Mouse (Mus musculus) olfactory bulb, adult 2 months (tissue): ENCODE measurements around the gene 4933428G20Rik. TPM values are rescaled to one million over a fixed set of nuclear protein-coding genes. Genes with fewer than 3 reads are reported as not detected.

Experiments used
- H3K27ac ChIP-seq: fragments of 200-500 bp; 2 replicates; pipeline ENCODE4 v1.5.1; 2012; ENCODE audit warnings: low read depth, low read length; ENCODE audit not compliant: insufficient read depth
- H3K4me1 ChIP-seq: fragments of 200-500 bp; 2 replicates; pipeline ENCODE4 v1.6.1; 2012; ENCODE audit warnings: low read length; ENCODE audit not compliant: control insufficient read depth, insufficient read depth
- H3K4me3 ChIP-seq: fragments of 200-500 bp; 2 replicates; pipeline ENCODE4 v1.5.1; 2012; ENCODE audit warnings: mild to moderate bottlenecking, low read depth, low read length, moderate library complexity; ENCODE audit not compliant: insufficient read depth
- CTCF ChIP-seq: fragments of 200-500 bp; IDR thresholded peaks from 2 replicates; pipeline ENCODE4 v1.5.1; 2012; ENCODE audit warnings: low read depth, mild to moderate bottlenecking, low read length, moderate library complexity; ENCODE audit not compliant: insufficient read depth
- POLR2A ChIP-seq: fragments of 200-500 bp; IDR thresholded peaks from 2 replicates; pipeline ENCODE4 v1.6.1; 2012; ENCODE audit warnings: mild to moderate bottlenecking, low read depth, low read length, moderate library complexity; ENCODE audit not compliant: insufficient read depth
- WGBS: fragments of 180-500 bp; shearing (Covaris S2); methylation state at CpG from one replicate; pipeline ENCODE4 v1.1.7; 2018; 5-methylcytosine and 5-hydroxymethylcytosine counted together
- polyA plus RNA-seq: library from polyadenylated mRNA; stranded (reverse); fragments of >200 nt; gene quantifications from 2 replicates; pipeline ENCODE4 v1.2.4, GENCODE M21; 2012; ENCODE audit warnings: low replicate concordance; ENCODE audit not compliant: missing spikeins, insufficient read depth, insufficient read length

4933428G20Rik gene
- polyA plus RNA-seq, 1 experiment: not detected

DNA sequence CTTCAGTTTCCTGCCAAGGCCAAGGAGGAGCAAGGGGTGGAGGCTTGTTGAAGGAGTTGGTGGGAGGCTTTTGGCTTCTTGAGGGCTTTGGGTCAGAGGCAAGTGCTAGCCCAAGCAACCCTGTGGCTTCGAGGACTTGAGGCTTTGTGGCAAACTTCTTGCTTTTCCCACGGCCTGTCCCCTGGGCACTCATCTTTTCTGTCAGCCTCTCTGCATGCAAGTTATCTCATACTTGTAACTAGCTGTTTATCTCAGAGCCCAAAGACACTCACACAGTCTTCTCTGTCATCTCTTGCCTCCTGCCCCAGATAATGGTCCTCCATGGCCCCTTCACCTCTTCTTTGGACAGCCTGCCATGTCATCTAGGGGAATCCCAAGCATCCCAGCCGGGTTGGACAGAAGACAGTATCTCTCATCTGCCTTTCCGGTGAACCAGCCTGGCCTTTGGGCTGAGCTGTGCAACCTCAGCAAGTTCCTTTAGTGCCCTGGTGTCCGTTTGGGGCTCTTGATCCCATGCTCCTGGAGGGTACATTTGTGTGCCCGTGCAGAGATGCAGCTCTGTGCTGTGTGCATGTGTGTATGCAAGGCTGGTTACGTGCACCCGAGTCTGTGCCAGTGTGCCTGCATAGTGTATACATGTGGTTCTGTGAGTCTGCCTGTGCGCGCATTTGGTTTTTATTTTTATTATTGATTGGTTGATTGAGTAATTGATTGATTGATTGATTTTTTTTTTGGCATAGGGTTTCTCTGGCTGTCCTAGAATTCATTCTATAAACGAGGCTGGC lies 57.1 kb downstream of the 4933428G20Rik start:
- H3K27ac ChIP-seq: no peak overlapping the region
- WGBS: 90% methylated on average over 11 of the region's 11 CpGs
- no peak overlapping the region for H3K4me3 ChIP-seq
- no peak for TF ChIP-seq POLR2A
- no peak for TF ChIP-seq CTCF
- H3K4me1 ChIP-seq: peaks cover 32% of the 10 kb centered on the region

DNA sequence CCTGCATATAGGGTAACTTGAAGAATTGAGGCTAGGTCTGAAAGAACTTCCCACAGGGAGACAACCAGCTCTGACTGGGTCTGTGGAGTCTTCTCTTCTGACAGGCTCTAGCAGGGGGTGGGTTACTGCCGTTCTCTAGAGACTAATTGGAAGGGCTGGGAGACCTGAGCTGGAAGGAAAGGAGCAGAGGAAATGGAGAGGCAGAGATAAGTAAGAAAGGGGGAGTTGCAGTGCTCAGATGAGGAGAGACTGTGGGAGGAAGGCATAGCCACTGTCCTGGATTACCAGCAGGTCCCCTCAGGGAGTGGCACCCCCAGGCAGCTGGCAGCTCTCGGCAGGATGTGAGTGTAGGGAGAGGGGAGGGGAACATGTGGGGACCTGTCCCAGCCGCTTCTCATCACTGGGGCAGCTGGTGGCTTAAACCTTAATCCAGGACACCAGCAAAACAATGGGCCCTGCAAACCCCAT lies 58.4 kb downstream of the 4933428G20Rik start:
- peaks cover 39% of the 10 kb centered on the region for H3K4me1 ChIP-seq
- no peak overlapping the region for H3K27ac ChIP-seq
- 25% methylated on average over 3 of the region's 3 CpGs for WGBS
- no peak overlapping the region for H3K4me3 ChIP-seq
- TF ChIP-seq CTCF (no peak), POLR2A (no peak)

DNA sequence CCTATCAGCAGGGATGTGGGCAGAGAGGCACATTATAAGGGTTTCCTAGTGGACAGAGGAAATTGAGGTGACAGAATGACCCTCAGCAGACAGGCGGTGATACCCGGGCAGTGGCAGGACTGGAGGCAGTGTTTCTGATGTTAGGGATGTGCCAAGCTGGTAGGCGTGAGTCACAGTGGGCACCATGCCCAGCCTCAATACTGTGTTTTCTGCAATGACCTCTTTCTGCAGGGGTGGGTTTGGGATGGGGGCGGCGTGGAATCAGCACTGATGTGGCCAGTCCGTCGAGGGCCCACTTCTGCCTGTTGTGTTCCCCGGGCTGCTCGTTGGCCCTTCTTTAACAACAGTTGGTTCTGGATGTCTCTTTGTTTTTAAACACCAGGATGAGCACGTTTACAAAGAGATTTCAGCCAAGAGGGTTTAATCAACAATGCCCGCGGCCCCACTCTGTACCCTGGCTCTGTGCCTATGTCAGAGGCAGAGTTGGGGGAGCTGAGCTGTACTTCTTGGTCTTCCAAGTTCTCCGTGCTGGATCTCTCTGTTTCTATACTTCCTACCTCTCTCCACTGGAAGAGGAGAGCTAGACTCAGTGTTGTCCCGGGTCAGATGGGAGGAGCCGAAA lies 59.0 kb downstream of the 4933428G20Rik start:
- Histone ChIP-seq H3K27ac (no peak overlapping the region), H3K4me1 (peaks cover 41% of the 10 kb centered on the region), H3K4me3 (no peak overlapping the region)
- TF ChIP-seq CTCF (no peak), POLR2A (no peak)
- 35% methylated on average over 15 of the region's 15 CpGs for WGBS

Other genes starting within 250 kb of the 4933428G20Rik start
- 421 TPM in 1 of 2 replicates, not detected in the other for gene Npepps, start 219.7 kb downstream of the 4933428G20Rik start, polyA plus RNA-seq
- not detected in 2 replicates for gene Mrpl45, start 184.6 kb downstream of the 4933428G20Rik start, polyA plus RNA-seq
- gene Gpr179, start 148.3 kb downstream of the 4933428G20Rik start, polyA plus RNA-seq: not detected in 2 replicates
- gene Socs7, start 137.8 kb downstream of the 4933428G20Rik start, polyA plus RNA-seq: not detected in 2 replicates
- not detected in 2 replicates for gene Arhgap23, start 84.8 kb downstream of the 4933428G20Rik start, polyA plus RNA-seq
- not detected in 2 replicates for gene Srcin1, start 75.8 kb upstream of the 4933428G20Rik start, polyA plus RNA-seq
- not detected in 2 replicates for gene Epop, start 129.4 kb upstream of the 4933428G20Rik start, polyA plus RNA-seq
- 69.4 and 106 TPM in 2 replicates for gene Mllt6, start 163.1 kb upstream of the 4933428G20Rik start, polyA plus RNA-seq
- not detected in 2 replicates for gene Cisd3, start 185.5 kb upstream of the 4933428G20Rik start, polyA plus RNA-seq
- not detected in 2 replicates for gene Pcgf2, start 200.2 kb upstream of the 4933428G20Rik start, polyA plus RNA-seq
- not detected in 2 replicates for gene Psmb3, start 203.1 kb upstream of the 4933428G20Rik start, polyA plus RNA-seq
- not detected in 2 replicates for gene Pip4k2b, start 244.4 kb upstream of the 4933428G20Rik start, polyA plus RNA-seq